Mouse (Mus musculus): ENCODE data around the gene Rasgef1a.

GRCm38 (mm10) chr6:118070321-118071012 is 59.2 kb downstream of the Rasgef1a start:
- no peak for TF ChIP-seq MAX (IDR thresholded peaks at IDR 0.05; ENCODE audit: low read depth)
- TF ChIP-seq POLR2A (IDR thresholded peaks at IDR 0.05; ENCODE audit: insufficient read length, low read depth): no peak
- TF ChIP-seq POLR2AphosphoS2 (IDR thresholded peaks at IDR 0.05; ENCODE audit: insufficient read length, low read depth): no peak
- no peak for TF ChIP-seq E2F4 (IDR thresholded peaks at IDR 0.05; ENCODE audit: insufficient read depth)
- no peak for TF ChIP-seq USF1 (IDR thresholded peaks at IDR 0.05; ENCODE audit: low read depth)
- no peak for TF ChIP-seq TCF12 (IDR thresholded peaks at IDR 0.05; ENCODE audit: insufficient read depth, poor library complexity, severe bottlenecking)
- no peak for TF ChIP-seq TCF3 (IDR thresholded peaks at IDR 0.05; ENCODE audit: insufficient read length, low read depth)
- TF ChIP-seq MYOG (IDR thresholded peaks at IDR 0.05; ENCODE audit: control insufficient read depth in 1 of 3, insufficient read depth in 1 of 3, insufficient read length in 2 of 3, low read depth in 2 of 3): no peak
- no peak for TF ChIP-seq MYOD1 (IDR thresholded peaks at IDR 0.05; ENCODE audit: control insufficient read depth in 1 of 3, insufficient read length in 2 of 3, low read depth in 2 of 3)
- TF ChIP-seq REST (IDR thresholded peaks at IDR 0.05; ENCODE audit: insufficient read depth, insufficient read length): no peak
- no peak for TF ChIP-seq SRF (IDR thresholded peaks at IDR 0.05; ENCODE audit: control insufficient read depth, insufficient read length, low read depth)
